Mouse (Mus musculus) liver, adult 2 months (tissue): ENCODE measurements around the gene Cdc27. TPM values are rescaled to one million over a fixed set of nuclear protein-coding genes. Genes with fewer than 3 reads are reported as not detected.

Experiments
- DNase-seq: peaks from one replicate; pipeline ENCODE4 v3.0.0-alpha.2; 2011; ENCODE audit warnings: low read depth, low spot score; ENCODE audit errors: extremely low read depth
- H3K27ac ChIP-seq: fragments of 200-500 bp; replicated peaks from 2 replicates; pipeline ENCODE4 v1.5.1; 2012; ENCODE audit warnings: low read depth, mild to moderate bottlenecking, control low read depth, inconsistent platforms, low read length; ENCODE audit not compliant: insufficient read depth
- H3K27me3 ChIP-seq: fragments of 200-500 bp; 2 replicates; pipeline ENCODE4 v1.6.1; 2012; ENCODE audit warnings: mild to moderate bottlenecking, moderate library complexity, low read length, inconsistent platforms; ENCODE audit not compliant: control insufficient read depth, insufficient read depth
- H3K36me3 ChIP-seq: fragments of 200-500 bp; 2 replicates; pipeline ENCODE4 v1.6.1; 2012; ENCODE audit warnings: low read length, inconsistent platforms; ENCODE audit not compliant: control insufficient read depth, insufficient read depth
- H3K4me1 ChIP-seq: fragments of 200-500 bp; 2 replicates; pipeline ENCODE4 v1.6.1; 2011; ENCODE audit warnings: low read length; ENCODE audit not compliant: control insufficient read depth, insufficient read depth
- H3K4me3 ChIP-seq: fragments of 200-500 bp; 2 replicates; pipeline ENCODE4 v1.5.1; 2011; ENCODE audit warnings: low read depth, mild to moderate bottlenecking, control low read depth, low read length, moderate library complexity; ENCODE audit not compliant: insufficient read depth
- H3K79me2 ChIP-seq: fragments of 200-500 bp; 2 replicates; pipeline ENCODE4 v1.6.1; 2012; ENCODE audit warnings: inconsistent platforms, mild to moderate bottlenecking, low read length, moderate library complexity; ENCODE audit not compliant: control insufficient read depth, insufficient read depth
- H3K9ac ChIP-seq: fragments of 200-500 bp; 2 replicates; pipeline ENCODE4 v1.6.1; 2012; ENCODE audit warnings: low read depth, mild to moderate bottlenecking, control low read depth, inconsistent platforms, low read length
- CTCF ChIP-seq: fragments of 200-500 bp; IDR thresholded peaks from 2 replicates; pipeline ENCODE4 v1.5.1; 2011; ENCODE audit warnings: low read depth, low read length, control low read depth
- POLR2A ChIP-seq: fragments of 200-500 bp; IDR thresholded peaks from 2 replicates; pipeline ENCODE4 v1.6.1; 2011; ENCODE audit warnings: low read length, control low read depth; ENCODE audit not compliant: insufficient read depth; ENCODE audit errors: extremely low read depth
- WGBS: fragments of 180-500 bp; shearing (Covaris S2); methylation state at CpG from one replicate; pipeline ENCODE4 v1.1.7; 2018; 5-methylcytosine and 5-hydroxymethylcytosine counted together
- polyA plus RNA-seq: library from polyadenylated mRNA; depleted of rRNA; stranded (reverse); fragments of >200 nt; gene quantifications from 2 replicates; pipeline ENCODE4 v1.2.3, GENCODE M21; 2012
- total RNA-seq: library from RNA; depleted of rRNA; stranded (reverse); fragments of >200 nt; gene quantifications from 2 replicates; pipeline ENCODE4 v1.2.3, GENCODE M21; 2014

The Cdc27 gene
- total and polyA plus RNA-seq, 2 experiments: 2.6 to 13.3 TPM

DNA sequence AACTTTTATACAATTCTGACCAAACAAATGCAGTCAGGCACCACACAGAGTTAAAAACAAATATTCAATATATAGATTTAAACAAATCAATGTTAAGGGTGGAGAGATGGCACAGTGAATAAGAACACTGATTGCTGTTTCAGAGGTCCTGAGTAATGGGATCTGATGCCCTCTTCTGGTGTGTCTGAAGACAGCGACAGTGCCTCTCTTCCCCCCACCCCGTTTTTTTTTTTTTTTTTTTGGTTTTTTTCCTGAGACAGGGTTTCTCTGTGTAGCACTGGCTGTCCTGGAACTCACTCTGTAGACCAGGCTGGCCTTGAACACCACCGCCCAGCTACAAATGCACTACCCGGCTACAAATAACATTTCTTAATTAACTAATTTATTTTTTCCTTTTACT, 42.0 kb downstream of the Cdc27 start:
- Histone ChIP-seq H3K27ac (no peak overlapping the region), H3K4me3 (no peak overlapping the region), H3K9ac (no peak overlapping the region), H3K4me1 (no peaks in the 10 kb centered on the region), H3K27me3 (no peaks in the 10 kb centered on the region), H3K79me2 (no peaks in the 10 kb centered on the region), H3K36me3 (peaks cover 50% of the 10 kb centered on the region)
- 85% methylated on average over 4 of the region's 4 CpGs for WGBS
- no peak for DNase-seq
- TF ChIP-seq CTCF (no peak), POLR2A (no peak)

- DNase-seq: no peak
- TF ChIP-seq POLR2A (no peak), CTCF (no peak)
- Histone ChIP-seq H3K79me2 (no peaks in the 10 kb centered on the region), H3K36me3 (no peaks in the 10 kb centered on the region), H3K9ac (no peak overlapping the region), H3K27me3 (no peaks in the 10 kb centered on the region), H3K4me3 (no peak overlapping the region), H3K4me1 (no peaks in the 10 kb centered on the region), H3K27ac (no peak overlapping the region)
- 79% methylated on average over 3 of the region's 3 CpGs for WGBS
These were observed 62.1 kb downstream of the Cdc27 start for GRCm38 (mm10) chr11:104488292-104488691.

DNA sequence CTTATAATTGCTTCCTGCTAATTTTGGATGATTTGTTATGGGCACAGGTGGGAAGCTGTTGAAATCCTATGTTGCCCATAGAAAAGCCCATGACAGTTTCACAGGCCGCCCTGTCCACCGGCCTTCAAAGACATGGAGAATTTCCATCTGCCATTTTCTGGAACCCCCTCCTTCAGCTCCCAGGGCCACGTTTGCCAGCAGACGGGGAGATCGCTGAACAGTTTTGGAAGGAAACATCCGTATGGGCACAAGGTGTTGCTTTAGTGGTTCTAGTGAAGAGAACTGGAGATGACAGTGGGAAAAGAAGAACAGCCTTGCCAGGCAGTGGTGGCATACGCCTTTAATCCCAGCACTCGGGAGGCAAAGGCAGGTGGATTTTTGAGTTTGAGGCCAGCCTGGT, 68.4 kb downstream of the Cdc27 start:
- no peak overlapping the region for H3K9ac ChIP-seq
- no peaks in the 10 kb centered on the region for H3K36me3 ChIP-seq
- 96% methylated on average over 8 of the region's 8 CpGs for WGBS
- H3K4me3 ChIP-seq: no peak overlapping the region
- no peak overlapping the region for H3K27ac ChIP-seq
- no peaks in the 10 kb centered on the region for H3K27me3 ChIP-seq
- no peaks in the 10 kb centered on the region for H3K4me1 ChIP-seq
- TF ChIP-seq CTCF (no peak), POLR2A (no peak)
- no peaks in the 10 kb centered on the region for H3K79me2 ChIP-seq
- no peak for DNase-seq

- Histone ChIP-seq H3K4me3 (no peak overlapping the region), H3K4me1 (no peaks in the 10 kb centered on the region), H3K79me2 (no peaks in the 10 kb centered on the region), H3K9ac (no peak overlapping the region), H3K27me3 (no peaks in the 10 kb centered on the region), H3K27ac (no peak overlapping the region), H3K36me3 (no peaks in the 10 kb centered on the region)
- no peak for DNase-seq
- TF ChIP-seq CTCF: no peak
- no peak for TF ChIP-seq POLR2A
- 56% methylated on average over 4 of the region's 4 CpGs for WGBS
These were observed 70.9 kb downstream of the Cdc27 start for GRCm38 (mm10) chr11:104479505-104479904.

DNA sequence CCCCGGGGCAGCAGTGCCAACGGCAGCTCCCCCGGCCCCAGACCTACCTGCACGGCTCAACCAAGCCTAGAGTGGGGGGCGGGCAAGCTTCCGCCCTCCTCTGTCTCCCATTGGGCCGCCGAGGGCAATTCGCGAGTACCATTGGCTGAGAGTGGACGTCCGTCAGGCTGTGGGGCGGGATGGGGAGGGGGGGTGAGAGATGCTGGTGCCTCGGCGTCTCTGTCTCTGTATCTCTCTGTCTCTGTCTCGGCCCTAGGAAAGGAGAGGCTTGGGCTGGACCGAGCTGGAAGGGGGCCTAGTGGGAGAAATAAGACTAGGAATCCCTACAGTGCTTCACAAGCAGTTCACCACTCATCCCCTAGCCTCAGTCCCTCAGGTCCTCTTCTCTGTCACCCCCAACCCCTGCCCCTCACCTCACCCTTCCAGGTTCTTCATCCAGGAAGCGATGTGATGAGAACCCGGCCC, 81.0 kb downstream of the Cdc27 start:
- peaks cover 6% of the 10 kb centered on the region; the same call in 1 of the 2 replicates for H3K79me2 ChIP-seq
- WGBS: 1% methylated on average over 19 of the region's 19 CpGs
- no peaks in the 10 kb centered on the region for H3K36me3 ChIP-seq
- no peak overlapping the region for H3K27ac ChIP-seq
- H3K4me3 ChIP-seq: peak overlapping the region; percentile 92
- peak; percentile 73 for DNase-seq
- TF ChIP-seq CTCF (no peak), POLR2A (0 out of 2 replicates have a peak, but pooled peaks have one; percentile 8)
- peaks cover 1% of the 10 kb centered on the region; the same call in 1 of the 2 replicates for H3K4me1 ChIP-seq
- H3K9ac ChIP-seq: peak overlapping the region; percentile 97
- H3K27me3 ChIP-seq: no peaks in the 10 kb centered on the region

- Histone ChIP-seq H3K9ac (peak within 1 kb of the TSS; percentile 97), H3K4me3 (peak within 1 kb of the TSS; percentile 92), H3K36me3 (no peaks in the 10 kb centered on the region), H3K27ac (no peak within 1 kb of the TSS), H3K27me3 (no peaks in the 10 kb centered on the region), H3K79me2 (peaks cover 6% of the 10 kb centered on the region; the same call in 1 of the 2 replicates), H3K4me1 (peaks cover 1% of the 10 kb centered on the region; the same call in 1 of the 2 replicates)
- 2% methylated on average over 50 of the region's 69 CpGs for WGBS
- no peak for DNase-seq
- TF ChIP-seq POLR2A (no peak), CTCF (no peak)
These were observed 81.6 kb downstream of the Cdc27 start, which contains the start of gene Kansl1 for GRCm38 (mm10) chr11:104468751-104469268. TSS of gene Kansl1 (minus strand) at chr11:104468861.
